Mouse (Mus musculus) MEL (cell line): ENCODE results near the gene Poldip3. TPM values are rescaled to one million over a fixed set of nuclear protein-coding genes. Genes with fewer than 3 reads are reported as not detected.

Experiments
- DNase-seq: peaks from one replicate; pipeline ENCODE4 v3.0.0; 2011; ENCODE audit warnings: low read depth, low spot score
- H3K27ac ChIP-seq: 2 replicates; pipeline ENCODE4 v1.5.1; 2012; ENCODE audit warnings: low read depth, mild to moderate bottlenecking, control low read depth, low read length, moderate library complexity; ENCODE audit not compliant: control insufficient read depth
- H3K27me3 ChIP-seq, 2 experiments: fragments of 150-350 bp in 1 of 2; sonication (generic) in 1 of 2; 2 replicates each; pipeline ENCODE4 v1.6.1; 2012; ENCODE audit warnings: low read length in 2 of 2, mild to moderate bottlenecking in 2 of 2, improper control_type of control experiment in 1 of 2, moderate library complexity in 1 of 2; ENCODE audit not compliant: insufficient read depth in 2 of 2, control insufficient read depth in 1 of 2
- H3K36me3 ChIP-seq, 2 experiments: 2 replicates each; pipeline ENCODE4 v1.6.1; 2012 to 2014; ENCODE audit warnings: low read length in 2 of 2, improper control_type of control experiment in 1 of 2, inconsistent platforms in 1 of 2, mild to moderate bottlenecking in 1 of 2; ENCODE audit not compliant: insufficient read depth in 2 of 2, control insufficient read depth in 1 of 2
- H3K4me1 ChIP-seq, 2 experiments: fragments of 150-350 bp in 1 of 2; sonication (generic) in 1 of 2; 2 replicates each; pipeline ENCODE4 v1.6.1; 2012; ENCODE audit warnings: low read length in 2 of 2, improper control_type of control experiment in 1 of 2, mild to moderate bottlenecking in 1 of 2; ENCODE audit not compliant: insufficient read depth in 2 of 2, control insufficient read depth in 1 of 2
- H3K4me3 ChIP-seq, 2 experiments: fragments of 150-350 bp in 1 of 2; sonication (generic) in 1 of 2; 2 replicates each; pipeline ENCODE4 v1.5.1; 2012; ENCODE audit warnings: low read depth in 2 of 2, low read length in 2 of 2, mild to moderate bottlenecking in 2 of 2, moderate library complexity in 2 of 2, control low read depth in 1 of 2, improper control_type of control experiment in 1 of 2; ENCODE audit not compliant: control insufficient read depth in 1 of 2, insufficient read depth in 1 of 2
- H3K79me2 ChIP-seq: 2 replicates; pipeline ENCODE4 v1.6.1; 2012; ENCODE audit warnings: mild to moderate bottlenecking, low read length, moderate library complexity; ENCODE audit not compliant: control insufficient read depth, poor library complexity, insufficient read depth
- H3K9ac ChIP-seq: 2 replicates; pipeline ENCODE4 v1.6.1; 2012; ENCODE audit warnings: low read depth, mild to moderate bottlenecking, control low read depth, low read length, moderate library complexity; ENCODE audit not compliant: control insufficient read depth, poor library complexity, severe bottlenecking
- H3K9me3 ChIP-seq: fragments of 150-350 bp; sonication (generic); replicated peaks from 2 replicates; pipeline ENCODE4 v1.6.1; 2012; ENCODE audit warnings: mild to moderate bottlenecking, low read length, improper control_type of control experiment, moderate library complexity; ENCODE audit not compliant: insufficient read depth
- BHLHE40 ChIP-seq: IDR thresholded peaks from 2 replicates; pipeline ENCODE4 v1.6.1; 2012; ENCODE audit warnings: low read depth, mild to moderate bottlenecking, inconsistent platforms, low read length, improper control_type of control experiment, borderline replicate concordance
- CHD2 ChIP-seq: IDR thresholded peaks from 2 replicates; pipeline ENCODE4 v1.6.1; 2011; ENCODE audit warnings: low read length, improper control_type of control experiment
- CTCF ChIP-seq, 3 experiments: IDR thresholded peaks in 2 of 3; conservative IDR thresholded peaks in 1 of 3; 2 replicates each; pipeline ENCODE4 v1.5.1; 2011 to 2012; ENCODE audit warnings: low read length in 3 of 3, low read depth in 2 of 3, mild to moderate bottlenecking in 2 of 3, improper control_type of control experiment in 1 of 3, inconsistent platforms in 1 of 3, mixed read lengths in 1 of 3, moderate library complexity in 1 of 3; ENCODE audit not compliant: control insufficient read depth in 1 of 3, insufficient read depth in 1 of 3, poor library complexity in 1 of 3, severe bottlenecking in 1 of 3
- ELF1 ChIP-seq: IDR thresholded peaks from 2 replicates; pipeline ENCODE4 v1.6.1; 2014; ENCODE audit warnings: low read depth, mild to moderate bottlenecking, inconsistent platforms, low read length, improper control_type of control experiment, moderate library complexity
- JUND ChIP-seq: IDR thresholded peaks from 2 replicates; pipeline ENCODE4 v1.6.1; 2011; ENCODE audit warnings: low read depth, mild to moderate bottlenecking, improper control_type of control experiment, low read length
- MAX ChIP-seq: IDR thresholded peaks from 2 replicates; pipeline ENCODE4 v1.6.1; 2011; ENCODE audit warnings: low read length, improper control_type of control experiment
- MEF2A ChIP-seq: IDR thresholded peaks from 2 replicates; pipeline ENCODE4 v1.6.1; 2014; ENCODE audit warnings: low read depth, mild to moderate bottlenecking, inconsistent platforms, low read length, improper control_type of control experiment; ENCODE audit not compliant: poor library complexity, insufficient replicate concordance, severe bottlenecking; ENCODE audit errors: extremely low read depth
- MXI1 ChIP-seq: IDR thresholded peaks from 2 replicates; pipeline ENCODE4 v1.6.1; 2011; ENCODE audit warnings: mild to moderate bottlenecking, low read depth, low read length, improper control_type of control experiment
- MYB ChIP-seq: IDR thresholded peaks from 2 replicates; pipeline ENCODE4 v1.6.1; 2011; ENCODE audit warnings: mild to moderate bottlenecking, low read depth, low read length, improper control_type of control experiment
- NELFE ChIP-seq: IDR thresholded peaks from 2 replicates; pipeline ENCODE4 v1.6.1; 2011; ENCODE audit warnings: low read depth, low read length, improper control_type of control experiment
- POLR2AphosphoS2 ChIP-seq: IDR thresholded peaks from 2 replicates; pipeline ENCODE4 v1.6.1; 2011; ENCODE audit warnings: low read length, improper control_type of control experiment
- RAD21 ChIP-seq: IDR thresholded peaks from 2 replicates; pipeline ENCODE4 v1.6.1; 2011; ENCODE audit warnings: mild to moderate bottlenecking, low read depth, low read length, improper control_type of control experiment
- RCOR1 ChIP-seq: IDR thresholded peaks from 2 replicates; pipeline ENCODE4 v1.6.1; 2012; ENCODE audit warnings: low read depth, mild to moderate bottlenecking, inconsistent platforms, low read length, improper control_type of control experiment
- SIN3A ChIP-seq: IDR thresholded peaks from 2 replicates; pipeline ENCODE4 v1.6.1; 2012; ENCODE audit warnings: low read length, improper control_type of control experiment, inconsistent platforms
- SMC3 ChIP-seq: IDR thresholded peaks from 2 replicates; pipeline ENCODE4 v1.6.1; 2011; ENCODE audit warnings: low read depth, low read length, improper control_type of control experiment
- TAL1 ChIP-seq: IDR thresholded peaks from 2 replicates; pipeline ENCODE4 v1.6.1; 2012; ENCODE audit warnings: mild to moderate bottlenecking, inconsistent platforms, low read length, moderate library complexity, mixed read lengths
- TBP ChIP-seq: IDR thresholded peaks from 2 replicates; pipeline ENCODE4 v1.8.0; 2011; ENCODE audit warnings: low read depth, low read length, improper control_type of control experiment
- TCF12 ChIP-seq: IDR thresholded peaks from 2 replicates; pipeline ENCODE4 v1.6.1; 2014; ENCODE audit warnings: low read depth, mild to moderate bottlenecking, inconsistent platforms, low read length, improper control_type of control experiment, moderate library complexity
- UBTF ChIP-seq: IDR thresholded peaks from 2 replicates; pipeline ENCODE4 v1.6.1; 2012; ENCODE audit warnings: low read depth, mild to moderate bottlenecking, inconsistent platforms, low read length, improper control_type of control experiment, moderate library complexity, borderline replicate concordance; ENCODE audit not compliant: insufficient read depth
- USF1 ChIP-seq: IDR thresholded peaks from 2 replicates; pipeline ENCODE4 v1.6.1; 2014; ENCODE audit warnings: low read depth, mild to moderate bottlenecking, inconsistent platforms, low read length, improper control_type of control experiment, moderate library complexity
- USF2 ChIP-seq, 2 experiments: IDR thresholded peaks; 2 replicates each; pipeline ENCODE4 v1.6.1; 2011 to 2012; ENCODE audit warnings: improper control_type of control experiment in 2 of 2, low read length in 2 of 2, borderline replicate concordance in 1 of 2, inconsistent platforms in 1 of 2, low read depth in 1 of 2, mild to moderate bottlenecking in 1 of 2; ENCODE audit not compliant: insufficient read depth in 1 of 2
- ZMIZ1 ChIP-seq: IDR thresholded peaks from 2 replicates; pipeline ENCODE4 v1.6.1; 2012; ENCODE audit warnings: low read depth, mild to moderate bottlenecking, inconsistent platforms, low read length, improper control_type of control experiment, moderate library complexity
- ZNF384 ChIP-seq: IDR thresholded peaks from 2 replicates; pipeline ENCODE4 v1.6.1; 2012; ENCODE audit warnings: low read depth, mild to moderate bottlenecking, inconsistent platforms, low read length, improper control_type of control experiment
- polyA plus RNA-seq, 2 experiments: library from polyadenylated mRNA; stranded (reverse) in 1 of 2; unstranded in 1 of 2; fragments of >175 nt in 1 of 2; fragments of >200 nt in 1 of 2; gene quantifications; 2 replicates each; pipeline versions ENCODE4 v1.2.1 to v1.2.4; 2012; ENCODE audit warnings: low replicate concordance in 2 of 2, low read depth in 1 of 2; ENCODE audit not compliant: insufficient read length in 2 of 2, insufficient read depth in 1 of 2, missing spikeins in 1 of 2
- total RNA-seq: library from RNA; depleted of rRNA; stranded (reverse); fragments of 300-350 nt; gene quantifications from 2 replicates; pipeline ENCODE4 v1.2.3, GENCODE M21; 2012

Gene Poldip3
- total and polyA plus RNA-seq, 3 experiments = 113 to 123 TPM; not detected in 1

GRCm38 (mm10) chr15:83166642-83167041 is 17.5 kb upstream of the Poldip3 start:
- Histone ChIP-seq H3K36me3 (peaks cover 0 to 15% of the 10 kb centered on the region in 2 experiments; a peak in 2 of 4 replicates), H3K9me3 (no peaks in the 10 kb centered on the region), H3K9ac (no peak overlapping the region), H3K79me2 (no peaks in the 10 kb centered on the region), H3K4me1 (peaks cover 7 to 23% of the 10 kb centered on the region in 2 experiments), H3K27me3 (no peaks in the 10 kb centered on the region), H3K27ac (no peak overlapping the region), H3K4me3 (no peak overlapping the region)
- TF ChIP-seq BHLHE40 = no peak
- TF ChIP-seq USF1 = no peak
- TF ChIP-seq TAL1 = no peak
- no peak for TF ChIP-seq ZMIZ1
- TF ChIP-seq RCOR1 = no peak
- TF ChIP-seq MYB = no peak
- no peak for TF ChIP-seq ELF1
- no peak for TF ChIP-seq MAX
- TF ChIP-seq SIN3A = no peak
- no peak for TF ChIP-seq MEF2A
- TF ChIP-seq SMC3 = no peak
- no peak for TF ChIP-seq ZNF384
- no peak for TF ChIP-seq TCF12
- TF ChIP-seq POLR2AphosphoS2 = no peak
- TF ChIP-seq CHD2 = no peak
- no peak for TF ChIP-seq JUND
- no peak for TF ChIP-seq CTCF (IDR thresholded peaks at IDR 0.05 in 2 of 3, conservative IDR thresholded peaks at IDR 0.05 in 1 of 3; ENCODE audit: control insufficient read depth in 1 of 3, insufficient read depth in 1 of 3, low read depth in 2 of 3, low read length in 3 of 3, poor library complexity in 1 of 3, severe bottlenecking in 1 of 3)
- DNase-seq = no peak

- Histone ChIP-seq H3K36me3 (peaks cover 0 to 8% of the 10 kb centered on the region in 2 experiments; a peak in 2 of 4 replicates), H3K27me3 (no peaks in the 10 kb centered on the region), H3K27ac (no peak overlapping the region), H3K9ac (no peak overlapping the region), H3K9me3 (no peaks in the 10 kb centered on the region), H3K4me1 (peaks cover 7 to 15% of the 10 kb centered on the region in 2 experiments), H3K4me3 (no peak overlapping the region), H3K79me2 (no peaks in the 10 kb centered on the region)
- TF ChIP-seq MEF2A (no peak), MXI1 (no peak), POLR2AphosphoS2 (no peak), RCOR1 (no peak), SIN3A (no peak), RAD21 (no peak), UBTF (no peak), NELFE (no peak), MAX (no peak), USF2 (IDR thresholded peaks at IDR 0.05; ENCODE audit: borderline replicate concordance in 1 of 2, insufficient read depth in 1 of 2, low read depth in 1 of 2, low read length in 2 of 2) (no peak), TBP (no peak)
- DNase-seq = no peak
Measured at GRCm38 (mm10) chr15:83165526-83166315, 16.5 kb upstream of the Poldip3 start.
